Mouse (Mus musculus) limb, embryonic 12.5 days (tissue): ENCODE results near the gene Sorl1. TPM values are rescaled to one million over a fixed set of nuclear protein-coding genes. Genes with fewer than 3 reads are reported as not detected.
A peak's percentile ranks its signal among the peaks of the same experiment; 100 is the strongest.

Experiments used
- ATAC-seq: fragments of 200-750 bp; cut with Nextera tagmentation; 2 replicates; pipeline ENCODE4 v1.8.0; 2017; ENCODE audit warnings: low read depth, moderate TSS enrichment; ENCODE audit not compliant: insufficient number of reproducible peaks, insufficient read depth, low FRiP score, low TSS enrichment
- H3K27ac ChIP-seq: fragments of 300-500 bp; sonication (generic); 2 replicates; pipeline ENCODE4 v1.5.1; 2016; ENCODE audit warnings: mild to moderate bottlenecking, moderate library complexity
- H3K27me3 ChIP-seq: fragments of 300-500 bp; sonication (generic); 2 replicates; pipeline ENCODE4 v1.6.1; 2016; ENCODE audit warnings: mild to moderate bottlenecking, moderate library complexity
- H3K36me3 ChIP-seq: fragments of 300-500 bp; sonication (generic); 2 replicates; pipeline ENCODE4 v1.6.1; 2016; ENCODE audit warnings: mild to moderate bottlenecking, moderate library complexity
- H3K4me1 ChIP-seq: fragments of 300-500 bp; sonication (generic); replicated peaks from 2 replicates; pipeline ENCODE4 v1.6.1; 2016
- H3K4me2 ChIP-seq: fragments of 300-500 bp; sonication (generic); 2 replicates; pipeline ENCODE4 v1.6.1; 2016; ENCODE audit warnings: mild to moderate bottlenecking, moderate library complexity
- H3K4me3 ChIP-seq: fragments of 300-500 bp; sonication (generic); replicated peaks from 2 replicates; pipeline ENCODE4 v1.5.1; 2016; ENCODE audit warnings: mild to moderate bottlenecking
- H3K9ac ChIP-seq: fragments of 300-500 bp; sonication (generic); replicated peaks from 2 replicates; pipeline ENCODE4 v1.6.1; 2016; ENCODE audit warnings: mild to moderate bottlenecking, moderate library complexity
- H3K9me3 ChIP-seq: fragments of 300-500 bp; sonication (generic); 2 replicates; pipeline ENCODE4 v1.6.1; 2016; ENCODE audit warnings: mild to moderate bottlenecking, moderate library complexity
- WGBS: fragments of 180-500 bp; shearing (Covaris S2); methylation state at CpG from one replicate; pipeline ENCODE4 v1.1.7; 2016; 5-methylcytosine and 5-hydroxymethylcytosine counted together
- polyA plus RNA-seq: library from polyadenylated mRNA; unstranded; fragments of >200 nt; fragmentation: Nextera tagmentation; extraction: Ambion mirVana; gene quantifications from 2 replicates; pipeline ENCODE4 v1.2.1, GENCODE M21; 2016

Gene Sorl1
- polyA plus RNA-seq, 1 experiment from 2014 or later = 4.6 TPM

GRCm38 (mm10) chr9:42028807-42029206 is 95.3 kb downstream of the Sorl1 start:
- Histone ChIP-seq H3K27me3 (no peaks in the 10 kb centered on the region), H3K9ac (no peak overlapping the region), H3K4me2 (no peak overlapping the region), H3K4me3 (no peak overlapping the region), H3K4me1 (peaks cover 6% of the 10 kb centered on the region), H3K27ac (no peak overlapping the region), H3K9me3 (no peaks in the 10 kb centered on the region), H3K36me3 (no peaks in the 10 kb centered on the region; the same call in 1 of the 2 replicates)
- WGBS = 68% methylated on average over 4 of the region's 4 CpGs
- ATAC-seq = no peak

GRCm38 (mm10) chr9:42024257-42024656 is 99.8 kb downstream of the Sorl1 start:
- H3K9me3 ChIP-seq = no peaks in the 10 kb centered on the region
- 65% methylated on average over 9 of the region's 9 CpGs for WGBS
- peaks cover 10% of the 10 kb centered on the region; the same call in 1 of the 2 replicates for H3K4me1 ChIP-seq
- H3K4me2 ChIP-seq = no peak overlapping the region
- no peaks in the 10 kb centered on the region for H3K27me3 ChIP-seq
- H3K4me3 ChIP-seq = no peak overlapping the region
- H3K27ac ChIP-seq = no peak overlapping the region
- no peak for ATAC-seq
- 0 out of 2 replicates have a peak, but pooled peaks cover 5% of the 10 kb centered on the region for H3K36me3 ChIP-seq
- H3K9ac ChIP-seq = no peak overlapping the region

- no peak for ATAC-seq
These were observed 100.7 kb downstream of the Sorl1 start for GRCm38 (mm10) chr9:42023383-42023782.

GRCm38 (mm10) chr9:42022318-42022717 is 101.8 kb downstream of the Sorl1 start:
- 0 out of 2 replicates have a peak, but pooled peaks cover 5% of the 10 kb centered on the region for H3K36me3 ChIP-seq
- no peaks in the 10 kb centered on the region for H3K27me3 ChIP-seq
- no peak overlapping the region for H3K4me3 ChIP-seq
- H3K4me1 ChIP-seq = peaks cover 17% of the 10 kb centered on the region; the same call in 1 of the 2 replicates
- no peak for ATAC-seq
- WGBS = 92% methylated on average over 12 of the region's 12 CpGs
- no peak overlapping the region for H3K4me2 ChIP-seq
- no peaks in the 10 kb centered on the region for H3K9me3 ChIP-seq
- no peak overlapping the region for H3K27ac ChIP-seq
- no peak overlapping the region for H3K9ac ChIP-seq

More at GRCm38 (mm10) chr9:42023383-42023782, 100.7 kb downstream of the Sorl1 start:
- peaks cover 17% of the 10 kb centered on the region; the same call in 1 of the 2 replicates for H3K4me1 ChIP-seq
- no peak overlapping the region for H3K27ac ChIP-seq
- no peaks in the 10 kb centered on the region for H3K9me3 ChIP-seq
- no peak overlapping the region for H3K4me2 ChIP-seq
- H3K9ac ChIP-seq = no peak overlapping the region
- 0 out of 2 replicates have a peak, but pooled peaks cover 5% of the 10 kb centered on the region for H3K36me3 ChIP-seq
- H3K4me3 ChIP-seq = no peak overlapping the region
- 73% methylated on average over 3 of the region's 3 CpGs for WGBS
- no peaks in the 10 kb centered on the region for H3K27me3 ChIP-seq

GRCm38 (mm10) chr9:42019308-42020031 is 104.6 kb downstream of the Sorl1 start:
- Histone ChIP-seq H3K9ac (no peak overlapping the region), H3K4me3 (no peak overlapping the region), H3K9me3 (peaks cover 6% of the 10 kb centered on the region; the same call in 1 of the 2 replicates), H3K27me3 (no peaks in the 10 kb centered on the region), H3K4me2 (no peak overlapping the region), H3K4me1 (peaks cover 17% of the 10 kb centered on the region; the same call in 1 of the 2 replicates), H3K36me3 (peaks cover 13% of the 10 kb centered on the region), H3K27ac (no peak overlapping the region)
- WGBS = 39% methylated on average over 7 of the region's 7 CpGs
- no peak for ATAC-seq

- Histone ChIP-seq H3K4me1 (peaks cover 20% of the 10 kb centered on the region), H3K4me2 (no peak overlapping the region), H3K36me3 (no peaks in the 10 kb centered on the region), H3K4me3 (no peak overlapping the region), H3K9me3 (no peaks in the 10 kb centered on the region), H3K27me3 (no peaks in the 10 kb centered on the region; the same call in 1 of the 2 replicates), H3K27ac (no peak overlapping the region), H3K9ac (no peak overlapping the region)
- 94% methylated on average over 5 of the region's 5 CpGs for WGBS
- no peak for ATAC-seq
These were observed 115.6 kb downstream of the Sorl1 start for GRCm38 (mm10) chr9:42008501-42008900.

- Histone ChIP-seq H3K27me3 (peaks cover 5% of the 10 kb centered on the region; the same call in 1 of the 2 replicates), H3K27ac (peak overlapping the region; percentile 75), H3K36me3 (no peaks in the 10 kb centered on the region), H3K4me1 (peaks cover 21% of the 10 kb centered on the region), H3K4me3 (no peak overlapping the region), H3K4me2 (no peak overlapping the region), H3K9ac (no peak overlapping the region), H3K9me3 (no peaks in the 10 kb centered on the region)
- WGBS = 8% methylated on average over 8 of the region's 8 CpGs
- peak; percentile 83 for ATAC-seq
These were observed 119.0 kb downstream of the Sorl1 start for GRCm38 (mm10) chr9:42005101-42005500.

- no peaks in the 10 kb centered on the region for H3K9me3 ChIP-seq
- H3K27ac ChIP-seq = no peak overlapping the region
- 96% methylated on average over 4 of the region's 4 CpGs for WGBS
These were observed 120.0 kb downstream of the Sorl1 start for GRCm38 (mm10) chr9:42004140-42004539.

GRCm38 (mm10) chr9:41999498-42000473 is 124.3 kb downstream of the Sorl1 start:
- Histone ChIP-seq H3K4me3 (no peak overlapping the region), H3K9ac (no peak overlapping the region), H3K4me2 (no peak overlapping the region), H3K27me3 (peaks cover 5% of the 10 kb centered on the region; the same call in 1 of the 2 replicates), H3K36me3 (no peaks in the 10 kb centered on the region), H3K9me3 (no peaks in the 10 kb centered on the region), H3K4me1 (peaks cover 12% of the 10 kb centered on the region), H3K27ac (no peak overlapping the region)
- no peak for ATAC-seq
- 62% methylated on average over 12 of the region's 12 CpGs for WGBS

More at GRCm38 (mm10) chr9:42004140-42004539, 120.0 kb downstream of the Sorl1 start:
- peaks cover 24% of the 10 kb centered on the region for H3K4me1 ChIP-seq
- H3K27me3 ChIP-seq = peaks cover 5% of the 10 kb centered on the region; the same call in 1 of the 2 replicates
- no peaks in the 10 kb centered on the region for H3K36me3 ChIP-seq
- no peak for ATAC-seq
- H3K9ac ChIP-seq = no peak overlapping the region
- no peak overlapping the region for H3K4me3 ChIP-seq
- no peak overlapping the region for H3K4me2 ChIP-seq

GRCm38 (mm10) chr9:41995278-41995677 is 128.8 kb downstream of the Sorl1 start:
- H3K4me2 ChIP-seq = no peak overlapping the region
- no peak overlapping the region for H3K9ac ChIP-seq
- H3K4me1 ChIP-seq = peaks cover 4% of the 10 kb centered on the region; the same call in 1 of the 2 replicates
- no peaks in the 10 kb centered on the region for H3K9me3 ChIP-seq
- H3K4me3 ChIP-seq = no peak overlapping the region
- H3K27me3 ChIP-seq = no peaks in the 10 kb centered on the region
- WGBS = 73% methylated on average over 9 of the region's 9 CpGs
- 0 out of 2 replicates have a peak, but pooled peaks cover 9% of the 10 kb centered on the region for H3K36me3 ChIP-seq
- no peak overlapping the region for H3K27ac ChIP-seq
- no peak for ATAC-seq

- 0 out of 2 replicates have a peak, but pooled peaks cover 9% of the 10 kb centered on the region for H3K36me3 ChIP-seq
- no peak overlapping the region for H3K4me2 ChIP-seq
- no peaks in the 10 kb centered on the region for H3K9me3 ChIP-seq
- H3K4me1 ChIP-seq = no peaks in the 10 kb centered on the region
- no peak overlapping the region for H3K4me3 ChIP-seq
- H3K27ac ChIP-seq = no peak overlapping the region
- no peak for ATAC-seq
- no peak overlapping the region for H3K9ac ChIP-seq
- WGBS = 87% methylated on average over 5 of the region's 5 CpGs
- no peaks in the 10 kb centered on the region for H3K27me3 ChIP-seq
These were observed 130.3 kb downstream of the Sorl1 start for GRCm38 (mm10) chr9:41993821-41994220.
